Mouse (Mus musculus) limb, embryonic 12.5 days (tissue): ENCODE data around the gene Zcchc14. TPM values are rescaled to one million over a fixed set of nuclear protein-coding genes. Genes with fewer than 3 reads are reported as not detected.

ENCODE experiments used
- ATAC-seq: fragments of 200-750 bp; cut with Nextera tagmentation; 2 replicates; pipeline ENCODE4 v1.8.0; 2017; ENCODE audit warnings: low read depth, moderate TSS enrichment; ENCODE audit not compliant: insufficient number of reproducible peaks, insufficient read depth, low FRiP score, low TSS enrichment
- H3K27ac ChIP-seq: fragments of 300-500 bp; sonication (generic); 2 replicates; pipeline ENCODE4 v1.5.1; 2016; ENCODE audit warnings: mild to moderate bottlenecking, moderate library complexity
- H3K27me3 ChIP-seq: fragments of 300-500 bp; sonication (generic); 2 replicates; pipeline ENCODE4 v1.6.1; 2016; ENCODE audit warnings: mild to moderate bottlenecking, moderate library complexity
- H3K36me3 ChIP-seq: fragments of 300-500 bp; sonication (generic); 2 replicates; pipeline ENCODE4 v1.6.1; 2016; ENCODE audit warnings: mild to moderate bottlenecking, moderate library complexity
- H3K4me1 ChIP-seq: fragments of 300-500 bp; sonication (generic); replicated peaks from 2 replicates; pipeline ENCODE4 v1.6.1; 2016
- H3K4me2 ChIP-seq: fragments of 300-500 bp; sonication (generic); 2 replicates; pipeline ENCODE4 v1.6.1; 2016; ENCODE audit warnings: mild to moderate bottlenecking, moderate library complexity
- H3K4me3 ChIP-seq: fragments of 300-500 bp; sonication (generic); replicated peaks from 2 replicates; pipeline ENCODE4 v1.5.1; 2016; ENCODE audit warnings: mild to moderate bottlenecking
- H3K9ac ChIP-seq: fragments of 300-500 bp; sonication (generic); replicated peaks from 2 replicates; pipeline ENCODE4 v1.6.1; 2016; ENCODE audit warnings: mild to moderate bottlenecking, moderate library complexity
- H3K9me3 ChIP-seq: fragments of 300-500 bp; sonication (generic); 2 replicates; pipeline ENCODE4 v1.6.1; 2016; ENCODE audit warnings: mild to moderate bottlenecking, moderate library complexity
- WGBS: fragments of 180-500 bp; shearing (Covaris S2); methylation state at CpG from one replicate; pipeline ENCODE4 v1.1.7; 2016; 5-methylcytosine and 5-hydroxymethylcytosine counted together
- polyA plus RNA-seq: library from polyadenylated mRNA; unstranded; fragments of >200 nt; fragmentation: Nextera tagmentation; extraction: Ambion mirVana; gene quantifications from 2 replicates; pipeline ENCODE4 v1.2.1, GENCODE M21; 2016

Gene Zcchc14
- polyA plus RNA-seq, 1 experiment from 2014 or later = 22.1 TPM

GRCm38 (mm10) chr8:121649423-121649822 lies 3.3 kb downstream of the Zcchc14 start:
- H3K27me3 ChIP-seq = no peaks in the 10 kb centered on the region
- peak overlapping the region; percentile 90; the same call in 1 of the 2 replicates for H3K4me3 ChIP-seq
- ATAC-seq = no peak
- no peak overlapping the region for H3K27ac ChIP-seq
- no peaks in the 10 kb centered on the region for H3K9me3 ChIP-seq
- peak overlapping the region; percentile 100 for H3K4me2 ChIP-seq
- H3K4me1 ChIP-seq = peaks cover 42% of the 10 kb centered on the region
- H3K36me3 ChIP-seq = peaks cover 29% of the 10 kb centered on the region; the same call in 1 of the 2 replicates
- 84% methylated on average over 5 of the region's 5 CpGs for WGBS
- H3K9ac ChIP-seq = peak overlapping the region; percentile 45; the same call in 1 of the 2 replicates

- H3K36me3 ChIP-seq = peaks cover 29% of the 10 kb centered on the region; the same call in 1 of the 2 replicates
- no peak overlapping the region for H3K4me2 ChIP-seq
- no peak overlapping the region for H3K27ac ChIP-seq
- H3K4me1 ChIP-seq = peaks cover 44% of the 10 kb centered on the region
- ATAC-seq = no peak
- no peaks in the 10 kb centered on the region for H3K9me3 ChIP-seq
- H3K9ac ChIP-seq = no peak overlapping the region
- H3K27me3 ChIP-seq = no peaks in the 10 kb centered on the region
- 73% methylated on average over 16 of the region's 16 CpGs for WGBS
- H3K4me3 ChIP-seq = no peak overlapping the region
These were observed 4.2 kb downstream of the Zcchc14 start for GRCm38 (mm10) chr8:121648451-121648850.

DNA sequence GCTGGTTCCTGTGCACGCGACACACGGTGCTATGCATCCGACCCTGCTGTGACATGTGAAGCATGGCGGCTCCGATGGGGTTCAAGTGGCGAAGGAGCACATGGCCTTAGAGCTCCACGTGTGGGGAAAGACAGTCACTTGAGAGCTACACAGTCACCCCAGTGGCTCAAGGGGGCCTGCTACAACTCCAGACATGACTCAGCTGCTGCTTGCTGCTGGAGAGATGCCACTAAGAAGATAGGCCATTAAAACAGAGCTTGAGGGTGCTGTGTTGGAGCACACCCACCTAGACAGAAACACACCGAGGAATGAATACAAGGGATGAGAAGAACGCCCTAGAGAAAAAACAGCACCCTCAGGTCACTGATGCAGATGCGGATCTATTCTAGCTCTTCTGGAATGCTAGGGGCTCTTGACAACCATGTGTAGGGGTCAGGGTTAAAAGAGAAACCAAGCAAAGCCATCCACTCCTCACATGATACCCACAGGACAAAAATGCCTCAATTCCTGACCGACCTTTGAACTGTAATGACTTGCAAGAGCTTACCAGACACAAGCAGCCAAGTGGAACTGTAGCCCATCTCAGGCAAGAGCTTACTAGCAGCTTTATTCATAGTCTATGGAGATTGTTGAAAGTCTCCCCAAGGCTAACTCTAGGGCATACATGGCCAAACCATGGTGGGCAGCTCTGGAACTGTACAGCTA lies 5.0 kb downstream of the Zcchc14 start:
- Histone ChIP-seq H3K9me3 (no peaks in the 10 kb centered on the region), H3K36me3 (peaks cover 29% of the 10 kb centered on the region; the same call in 1 of the 2 replicates), H3K27ac (no peak overlapping the region), H3K27me3 (no peaks in the 10 kb centered on the region), H3K4me1 (peaks cover 44% of the 10 kb centered on the region), H3K4me3 (no peak overlapping the region), H3K9ac (no peak overlapping the region), H3K4me2 (no peak overlapping the region)
- 86% methylated on average over 12 of the region's 12 CpGs for WGBS
- ATAC-seq = no peak

GRCm38 (mm10) chr8:121643384-121643783 lies 9.3 kb downstream of the Zcchc14 start:
- Histone ChIP-seq H3K4me2 (no peak overlapping the region), H3K4me1 (peaks cover 17% of the 10 kb centered on the region), H3K9ac (no peak overlapping the region), H3K9me3 (no peaks in the 10 kb centered on the region), H3K4me3 (no peak overlapping the region), H3K27ac (no peak overlapping the region), H3K27me3 (no peaks in the 10 kb centered on the region), H3K36me3 (peaks cover 7% of the 10 kb centered on the region; the same call in 1 of the 2 replicates)
- WGBS = 84% methylated on average over 11 of the region's 11 CpGs
- ATAC-seq = no peak

GRCm38 (mm10) chr8:121642804-121643203 lies 9.9 kb downstream of the Zcchc14 start:
- ATAC-seq = no peak

GRCm38 (mm10) chr8:121636180-121636579 lies 16.5 kb downstream of the Zcchc14 start:
- Histone ChIP-seq H3K9ac (no peak overlapping the region), H3K36me3 (peaks cover 12% of the 10 kb centered on the region; the same call in 1 of the 2 replicates), H3K4me1 (peaks cover 17% of the 10 kb centered on the region; the same call in 1 of the 2 replicates), H3K4me3 (no peak overlapping the region), H3K4me2 (no peak overlapping the region), H3K27me3 (no peaks in the 10 kb centered on the region), H3K9me3 (no peaks in the 10 kb centered on the region), H3K27ac (0 out of 2 replicates have a peak overlapping the region, but pooled peaks have one; percentile 13)
- WGBS = 87% methylated on average over 8 of the region's 8 CpGs
- no peak for ATAC-seq

More at GRCm38 (mm10) chr8:121642804-121643203, 9.9 kb downstream of the Zcchc14 start:
- H3K4me1 ChIP-seq = peaks cover 11% of the 10 kb centered on the region; the same call in 1 of the 2 replicates
- H3K27me3 ChIP-seq = no peaks in the 10 kb centered on the region
- H3K9ac ChIP-seq = no peak overlapping the region
- H3K4me2 ChIP-seq = no peak overlapping the region
- WGBS = 77% methylated on average over 3 of the region's 3 CpGs
- H3K4me3 ChIP-seq = no peak overlapping the region
- H3K9me3 ChIP-seq = no peaks in the 10 kb centered on the region
- H3K27ac ChIP-seq = no peak overlapping the region
- H3K36me3 ChIP-seq = peaks cover 6% of the 10 kb centered on the region; the same call in 1 of the 2 replicates

DNA sequence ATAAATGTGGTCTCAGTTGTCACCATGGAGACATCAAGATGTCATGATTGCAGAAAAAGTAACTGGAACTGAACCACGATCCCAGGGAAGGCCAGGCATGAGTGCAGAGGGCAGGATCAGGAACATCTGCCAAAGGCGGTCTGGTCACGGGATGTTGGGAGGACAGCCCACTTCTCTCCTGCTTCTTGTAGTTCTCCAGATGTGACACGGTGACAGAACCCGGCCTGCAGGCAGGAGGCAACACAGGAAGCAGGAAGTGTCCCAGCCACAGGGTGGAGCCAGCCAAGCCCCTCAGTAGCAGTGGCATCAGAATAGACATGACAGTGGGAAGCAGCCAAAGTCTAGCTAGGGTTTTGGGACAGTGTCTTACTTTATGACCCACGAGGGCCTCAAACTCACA lies 17.2 kb downstream of the Zcchc14 start:
- no peak for ATAC-seq
- no peak overlapping the region for H3K27ac ChIP-seq

DNA sequence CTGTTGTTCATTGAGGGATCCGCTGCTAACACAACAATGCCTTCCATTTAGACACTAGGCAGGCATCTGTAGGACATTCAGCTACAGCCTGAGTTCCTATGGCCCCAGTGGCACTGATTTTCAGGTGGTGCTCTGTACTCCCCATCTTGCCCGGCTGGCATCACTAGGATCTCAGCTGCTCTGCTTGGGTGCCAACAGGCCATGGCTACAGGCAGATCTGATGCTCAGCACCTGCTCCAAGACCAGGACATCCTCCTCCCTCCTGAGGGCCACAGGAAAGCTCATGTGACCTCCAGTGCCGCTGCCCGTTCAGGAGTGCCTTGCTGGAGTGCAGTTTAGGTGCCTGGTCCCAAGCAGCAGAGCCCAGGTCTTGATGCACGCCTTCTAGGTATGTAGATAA lies 20.3 kb downstream of the Zcchc14 start:
- ATAC-seq = no peak
- no peak overlapping the region for H3K27ac ChIP-seq
- no peaks in the 10 kb centered on the region for H3K9me3 ChIP-seq
- no peak overlapping the region for H3K9ac ChIP-seq
- H3K36me3 ChIP-seq = peaks cover 23% of the 10 kb centered on the region
- H3K4me3 ChIP-seq = no peak overlapping the region
- no peaks in the 10 kb centered on the region for H3K27me3 ChIP-seq
- peaks cover 17% of the 10 kb centered on the region; the same call in 1 of the 2 replicates for H3K4me1 ChIP-seq
- 89% methylated on average over 5 of the region's 5 CpGs for WGBS
- H3K4me2 ChIP-seq = no peak overlapping the region

More for the DNA sequence above, 17.2 kb downstream of the Zcchc14 start:
- 61% methylated on average over 6 of the region's 6 CpGs for WGBS
- Histone ChIP-seq H3K27me3 (no peaks in the 10 kb centered on the region), H3K9ac (no peak overlapping the region), H3K36me3 (peaks cover 12% of the 10 kb centered on the region; the same call in 1 of the 2 replicates), H3K4me1 (peaks cover 17% of the 10 kb centered on the region; the same call in 1 of the 2 replicates), H3K4me3 (no peak overlapping the region), H3K4me2 (no peak overlapping the region), H3K9me3 (no peaks in the 10 kb centered on the region)

DNA sequence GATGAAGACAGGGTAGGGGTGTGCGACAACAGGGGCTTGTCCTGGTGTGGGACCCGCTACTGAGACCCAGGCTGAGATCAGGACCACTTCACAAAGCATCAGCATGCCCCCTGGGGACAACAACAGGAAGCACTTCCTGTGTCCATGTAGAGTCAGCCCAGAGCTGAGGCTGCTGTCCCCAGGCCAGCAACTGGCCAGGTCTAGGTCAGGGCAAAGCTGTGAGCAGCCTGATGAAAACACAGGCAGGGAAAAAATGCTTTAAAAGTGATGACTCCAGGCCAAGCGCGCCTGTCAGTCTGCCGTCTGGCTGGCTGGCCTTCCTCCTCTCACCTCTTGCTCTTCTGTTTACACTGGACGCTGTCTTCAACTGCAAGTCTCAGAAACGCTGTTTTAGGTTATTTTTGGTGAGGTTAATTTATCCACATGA lies 21.0 kb downstream of the Zcchc14 start:
- no peak overlapping the region for H3K4me2 ChIP-seq
- no peak overlapping the region for H3K27ac ChIP-seq
- H3K4me3 ChIP-seq = no peak overlapping the region
- ATAC-seq = no peak
- 62% methylated on average over 7 of the region's 7 CpGs for WGBS
- no peak overlapping the region for H3K9ac ChIP-seq
- H3K36me3 ChIP-seq = peaks cover 30% of the 10 kb centered on the region
- no peaks in the 10 kb centered on the region for H3K27me3 ChIP-seq
- peaks cover 17% of the 10 kb centered on the region; the same call in 1 of the 2 replicates for H3K4me1 ChIP-seq
- no peaks in the 10 kb centered on the region for H3K9me3 ChIP-seq

DNA sequence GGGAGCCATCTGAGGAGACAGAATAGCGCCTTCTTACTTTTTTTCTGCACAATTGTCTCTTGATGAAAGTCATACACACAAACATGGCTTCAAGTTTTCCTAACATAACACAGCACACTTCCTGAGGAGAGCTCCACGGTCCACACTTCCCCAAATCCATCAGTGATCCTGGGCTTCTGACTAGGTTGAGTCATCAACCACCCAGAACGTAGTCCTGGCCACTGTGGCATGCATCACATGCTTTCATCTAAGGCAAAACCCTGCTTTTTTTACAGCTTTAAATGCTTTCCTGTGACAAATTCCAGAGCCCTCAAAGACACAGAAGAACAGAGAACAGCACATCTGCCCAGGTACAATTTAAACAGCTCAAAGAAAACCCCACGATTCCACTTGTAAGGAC lies 24.0 kb downstream of the Zcchc14 start:
- no peak overlapping the region for H3K4me2 ChIP-seq
- 89% methylated on average over 4 of the region's 4 CpGs for WGBS
- peaks cover 40% of the 10 kb centered on the region for H3K36me3 ChIP-seq
- no peaks in the 10 kb centered on the region for H3K9me3 ChIP-seq
- H3K4me1 ChIP-seq = 0 out of 2 replicates have a peak, but pooled peaks cover 15% of the 10 kb centered on the region
- H3K9ac ChIP-seq = no peak overlapping the region
- no peak for ATAC-seq
- H3K27ac ChIP-seq = no peak overlapping the region
- H3K4me3 ChIP-seq = no peak overlapping the region
- H3K27me3 ChIP-seq = no peaks in the 10 kb centered on the region

DNA sequence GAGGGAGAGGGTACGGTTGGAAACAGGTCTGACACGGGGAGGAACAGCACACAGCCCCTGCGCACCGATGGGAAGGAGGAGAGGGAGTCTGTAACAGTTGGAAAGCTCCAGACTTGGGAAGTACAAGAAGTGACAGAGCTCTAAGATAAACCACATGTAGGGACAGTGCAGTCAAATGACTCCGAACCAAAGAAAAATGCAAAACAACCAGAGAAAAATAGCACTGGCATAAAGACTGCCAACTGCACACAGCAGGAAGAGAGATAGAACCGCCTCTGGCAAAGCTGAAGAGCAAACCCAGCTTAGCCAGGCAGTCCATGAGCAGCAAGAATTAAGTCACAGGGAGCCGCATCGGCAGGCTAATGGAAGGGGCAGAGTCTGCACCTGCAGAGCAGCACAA lies 29.7 kb downstream of the Zcchc14 start:
- ATAC-seq = no peak
- Histone ChIP-seq H3K9ac (no peak overlapping the region), H3K36me3 (peaks cover 60% of the 10 kb centered on the region), H3K4me2 (no peak overlapping the region), H3K27me3 (no peaks in the 10 kb centered on the region), H3K4me3 (no peak overlapping the region), H3K4me1 (0 out of 2 replicates have a peak, but pooled peaks cover 12% of the 10 kb centered on the region), H3K9me3 (no peaks in the 10 kb centered on the region), H3K27ac (no peak overlapping the region)
- WGBS = 93% methylated on average over 8 of the region's 8 CpGs
